14 mouse cellular contexts compared by ENCODE assay signal in genomic region chr1:119299842-119300752, GRCm38 (mm10).
DNase-seq lines count a peak whose midpoint lies in the region; ATAC-seq and TF ChIP-seq lines count a peak whose summit lies in the region.
"Had no signal": no experiment of that assay in that cellular context is flagged by ENCODE, and none has a peak within 500 bp of the region (broad histone marks: within the 10 kb centered on the region; RNA-seq: fewer than 3 reads in every experiment).

No protein-coding gene starts in this region.

- no peak overlapping the region for H3K4me3 ChIP-seq in liver, adult 2 months (ENCODE audit: insufficient read depth, low read depth, low read length)
- H3K4me3 ChIP-seq in liver, embryonic 11.5 days (ENCODE audit: low read depth, low read length): no peak overlapping the region
- H3K4me3 ChIP-seq in heart, embryonic 16.5 days (ENCODE audit: low read length): no peak overlapping the region
- H3K4me3 ChIP-seq in midbrain, embryonic 13.5 days (replicated peaks): no peak overlapping the region
- H3K4me3 ChIP-seq: embryonic facial prominence, embryonic 15.5 days; layer of hippocampus, adult 2 months; lung, embryonic 15.5 days had no signal

- no peak overlapping the region for H3K4me2 ChIP-seq in liver, embryonic 11.5 days
- no peak overlapping the region for H3K4me2 ChIP-seq in heart, embryonic 16.5 days (ENCODE audit: low read depth, low read length)
- no peak overlapping the region for H3K4me2 ChIP-seq in midbrain, embryonic 13.5 days (replicated peaks)
- H3K4me2 ChIP-seq: embryonic facial prominence, embryonic 15.5 days; lung, embryonic 15.5 days had no signal

- no peaks in the 10 kb centered on the region for H3K27me3 ChIP-seq in liver, adult 2 months (ENCODE audit: control insufficient read depth, insufficient read depth, low read length)
- H3K27me3 ChIP-seq in liver, embryonic 11.5 days (replicated peaks; ENCODE audit: control insufficient read depth, insufficient read depth, low read length): no peaks in the 10 kb centered on the region
- H3K27me3 ChIP-seq in heart, embryonic 16.5 days (ENCODE audit: control insufficient read depth, insufficient read depth, low read length): no peaks in the 10 kb centered on the region
- H3K27me3 ChIP-seq in midbrain, embryonic 13.5 days: peaks cover 39% of the 10 kb centered on the region
- H3K27me3 ChIP-seq: embryonic facial prominence, embryonic 15.5 days; lung, embryonic 15.5 days had no signal

- 48% methylated on average over 12 of the region's 12 CpGs for WGBS in liver, adult 2 months
- 73% methylated on average over 12 of the region's 12 CpGs for WGBS in liver, embryonic 11.5 days
- 63% methylated on average over 12 of the region's 12 CpGs for WGBS in heart, embryonic 16.5 days
- WGBS in midbrain, embryonic 13.5 days: 84% methylated on average over 12 of the region's 12 CpGs

- H3K4me1 ChIP-seq in liver, adult 2 months (ENCODE audit: control insufficient read depth, insufficient read depth, low read length): peaks cover 13% of the 10 kb centered on the region
- no peaks in the 10 kb centered on the region for H3K4me1 ChIP-seq in liver, embryonic 11.5 days (replicated peaks; ENCODE audit: control insufficient read depth, insufficient read depth, low read length)
- H3K4me1 ChIP-seq in heart, embryonic 16.5 days (ENCODE audit: control insufficient read depth, insufficient read depth, low read length): peaks cover 6% of the 10 kb centered on the region
- peaks cover 11% of the 10 kb centered on the region for H3K4me1 ChIP-seq in midbrain, embryonic 13.5 days (replicated peaks)

- peak; percentile 71 for DNase-seq in liver, adult 2 months (ENCODE audit: extremely low read depth, low read depth, low spot score)
- DNase-seq in liver, embryonic 11.5 days (ENCODE audit: low spot score): no peak
- DNase-seq in ZHBTc4 (ENCODE audit: low read depth, low spot score): peak; percentile 76
- DNase-seq in yolk sac, embryonic 10.5 days (ENCODE audit: low spot score): peak; percentile 11
- no peak for DNase-seq in left cerebral cortex, postnatal 25 days (ENCODE audit: low spot score in 2 of 2)
- DNase-seq in layer of hippocampus, postnatal 36 days: no peak
- DNase-seq: cerebellum, postnatal 14 days had no signal

- no peaks in the 10 kb centered on the region for H3K79me2 ChIP-seq in liver, adult 2 months (ENCODE audit: control insufficient read depth, insufficient read depth, low read length)

- H3K9ac ChIP-seq in liver, adult 2 months (ENCODE audit: low read depth, low read length): no peak overlapping the region
- H3K9ac ChIP-seq in liver, embryonic 11.5 days (ENCODE audit: low read depth, low read length): no peak overlapping the region
- H3K9ac ChIP-seq in heart, embryonic 16.5 days (ENCODE audit: low read length): no peak overlapping the region; the same call in 1 of the 2 replicates
- no peak overlapping the region for H3K9ac ChIP-seq in midbrain, embryonic 13.5 days (replicated peaks)
- H3K9ac ChIP-seq: embryonic facial prominence, embryonic 15.5 days; lung, embryonic 15.5 days had no signal

- intact Hi-C loops in left cerebral cortex, postnatal 25 days (cut with DNase I): no loop called here

- TF ChIP-seq POLR2A in liver, adult 2 months (IDR thresholded peaks at IDR 0.05; ENCODE audit: extremely low read depth, insufficient read depth, low read length): no peak

- H3K36me3 ChIP-seq in liver, adult 2 months (ENCODE audit: control insufficient read depth, insufficient read depth, low read length): no peaks in the 10 kb centered on the region
- no peaks in the 10 kb centered on the region for H3K36me3 ChIP-seq in liver, embryonic 11.5 days (ENCODE audit: control insufficient read depth, insufficient read depth, low read length)
- H3K36me3 ChIP-seq in heart, embryonic 16.5 days (ENCODE audit: control insufficient read depth, insufficient read depth): no peaks in the 10 kb centered on the region
- H3K36me3 ChIP-seq in midbrain, embryonic 13.5 days: no peaks in the 10 kb centered on the region
- H3K36me3 ChIP-seq: embryonic facial prominence, embryonic 15.5 days; G1E; lung, embryonic 15.5 days had no signal

- H3K27ac ChIP-seq in liver, adult 2 months (replicated peaks; ENCODE audit: insufficient read depth, low read depth, low read length): no peak overlapping the region
- H3K27ac ChIP-seq in liver, embryonic 11.5 days (ENCODE audit: low read depth, low read length): no peak overlapping the region
- H3K27ac ChIP-seq in heart, embryonic 16.5 days (ENCODE audit: low read length): no peak overlapping the region
- H3K27ac ChIP-seq in midbrain, embryonic 13.5 days: no peak overlapping the region
- H3K27ac ChIP-seq: embryonic facial prominence, embryonic 15.5 days; layer of hippocampus, adult 2 months; lung, embryonic 15.5 days had no signal

- TF ChIP-seq CTCF in liver, adult 2 months (IDR thresholded peaks at IDR 0.05; ENCODE audit: low read depth, low read length): no peak

- no peak for ATAC-seq in liver, embryonic 11.5 days (replicated peaks; ENCODE audit: low FRiP score)
- ATAC-seq in heart, embryonic 16.5 days (replicated peaks; ENCODE audit: extremely low read depth, insufficient read depth, low FRiP score): peak; percentile 26; the same call in 1 of the 2 replicates
- ATAC-seq in midbrain, embryonic 13.5 days: no peak
- ATAC-seq: intestine, postnatal 0 days had no signal

- H3K9me3 ChIP-seq in liver, embryonic 11.5 days (ENCODE audit: control insufficient read depth, low read length): no peaks in the 10 kb centered on the region
- H3K9me3 ChIP-seq in heart, embryonic 16.5 days (replicated peaks; ENCODE audit: control insufficient read depth, low read length): no peaks in the 10 kb centered on the region
- H3K9me3 ChIP-seq in midbrain, embryonic 13.5 days: no peaks in the 10 kb centered on the region
- H3K9me3 ChIP-seq: embryonic facial prominence, embryonic 15.5 days; lung, embryonic 15.5 days had no signal

Comparison
In these comparisons a context has a peak if more than half of its experiments do, and no peak if none do; other contexts are left out.
1. DNase-seq: peak in liver, adult 2 months (single experiment), ZHBTc4 (single experiment) and yolk sac, embryonic 10.5 days (single experiment); none in liver, embryonic 11.5 days (single experiment), left cerebral cortex, postnatal 25 days (0 of 2) and layer of hippocampus, postnatal 36 days (0 of 2).